Mouse (Mus musculus) limb, embryonic 15.5 days (tissue): Measurements from ENCODE around the gene Psmb2. TPM values are rescaled to one million over a fixed set of nuclear protein-coding genes. Genes with fewer than 3 reads are reported as not detected.

Experiments
- ATAC-seq: fragments of 200-750 bp; cut with Nextera tagmentation; 2 replicates; pipeline ENCODE4 v1.8.0; 2017; ENCODE audit warnings: low read depth, moderate TSS enrichment; ENCODE audit not compliant: insufficient number of reproducible peaks, low FRiP score, low TSS enrichment
- H3K27ac ChIP-seq: fragments of 300-500 bp; sonication (generic); 2 replicates; pipeline ENCODE4 v1.5.1; 2015; ENCODE audit warnings: moderate library complexity, mild to moderate bottlenecking, inconsistent platforms
- H3K27me3 ChIP-seq: fragments of 300-500 bp; sonication (generic); 2 replicates; pipeline ENCODE4 v1.6.1; 2015; ENCODE audit warnings: inconsistent platforms
- H3K36me3 ChIP-seq: fragments of 300-500 bp; sonication (generic); 2 replicates; pipeline ENCODE4 v1.6.1; 2015; ENCODE audit warnings: inconsistent platforms
- H3K4me1 ChIP-seq: fragments of 300-500 bp; sonication (generic); 2 replicates; pipeline ENCODE4 v1.6.1; 2015; ENCODE audit warnings: inconsistent platforms
- H3K4me2 ChIP-seq: fragments of 300-500 bp; sonication (generic); 2 replicates; pipeline ENCODE4 v1.6.1; 2015; ENCODE audit warnings: mild to moderate bottlenecking, inconsistent platforms
- H3K4me3 ChIP-seq: fragments of 300-500 bp; sonication (generic); 2 replicates; pipeline ENCODE4 v1.5.1; 2015; ENCODE audit warnings: mild to moderate bottlenecking, inconsistent platforms
- H3K9ac ChIP-seq: fragments of 300-500 bp; sonication (generic); 2 replicates; pipeline ENCODE4 v1.6.1; 2015; ENCODE audit warnings: inconsistent platforms
- H3K9me3 ChIP-seq: fragments of 300-500 bp; sonication (generic); 2 replicates; pipeline ENCODE4 v1.6.1; 2016; ENCODE audit warnings: inconsistent platforms
- WGBS: fragments of 180-500 bp; shearing (Covaris S2); methylation state at CpG from one replicate; pipeline ENCODE4 v1.1.7; 2015; 5-methylcytosine and 5-hydroxymethylcytosine counted together
- polyA plus RNA-seq: library from polyadenylated mRNA; unstranded; fragments of >200 nt; fragmentation: Nextera tagmentation; extraction: Ambion mirVana; gene quantifications from 2 replicates; pipeline ENCODE4 v1.2.1, GENCODE M21; 2015

Gene Psmb2
- polyA plus RNA-seq, 1 experiment from 2014 or later: 443 TPM

GRCm38 (mm10) chr4:126748381-126748780 lies 71.0 kb downstream of the Psmb2 start:
- H3K36me3 ChIP-seq: peaks cover 63% of the 10 kb centered on the region
- H3K27me3 ChIP-seq: no peaks in the 10 kb centered on the region
- H3K4me1 ChIP-seq: peaks cover 52% of the 10 kb centered on the region
- no peaks in the 10 kb centered on the region for H3K9me3 ChIP-seq
- no peak overlapping the region for H3K4me2 ChIP-seq
- H3K9ac ChIP-seq: no peak overlapping the region
- WGBS: 93% methylated on average over 8 of the region's 8 CpGs
- H3K27ac ChIP-seq: no peak overlapping the region
- no peak overlapping the region for H3K4me3 ChIP-seq
- no peak for ATAC-seq

GRCm38 (mm10) chr4:126749553-126749952 lies 72.1 kb downstream of the Psmb2 start:
- peaks cover 60% of the 10 kb centered on the region for H3K4me1 ChIP-seq

GRCm38 (mm10) chr4:126750046-126750683 lies 72.7 kb downstream of the Psmb2 start:
- Histone ChIP-seq H3K4me1 (peaks cover 65% of the 10 kb centered on the region), H3K4me2 (peak overlapping the region; percentile 26; the same call in 1 of the 2 replicates), H3K4me3 (0 out of 2 replicates have a peak overlapping the region, but pooled peaks have one; percentile 7), H3K27ac (peak overlapping the region; percentile 47; the same call in 1 of the 2 replicates), H3K36me3 (peaks cover 49% of the 10 kb centered on the region), H3K9ac (no peak overlapping the region), H3K9me3 (no peaks in the 10 kb centered on the region), H3K27me3 (no peaks in the 10 kb centered on the region)
- ATAC-seq: no peak
- WGBS: 73% methylated on average over 26 of the region's 26 CpGs

More at GRCm38 (mm10) chr4:126749553-126749952, 72.1 kb downstream of the Psmb2 start:
- H3K9ac ChIP-seq: no peak overlapping the region
- peak overlapping the region; percentile 47; the same call in 1 of the 2 replicates for H3K27ac ChIP-seq
- H3K4me3 ChIP-seq: 0 out of 2 replicates have a peak overlapping the region, but pooled peaks have one; percentile 7
- peak overlapping the region; percentile 26; the same call in 1 of the 2 replicates for H3K4me2 ChIP-seq
- H3K9me3 ChIP-seq: no peaks in the 10 kb centered on the region
- WGBS: 83% methylated on average over 10 of the region's 11 CpGs
- H3K36me3 ChIP-seq: peaks cover 55% of the 10 kb centered on the region
- H3K27me3 ChIP-seq: no peaks in the 10 kb centered on the region
- ATAC-seq: no peak

GRCm38 (mm10) chr4:126750863-126751555 lies 73.6 kb downstream of the Psmb2 start:
- Histone ChIP-seq H3K4me3 (no peak overlapping the region), H3K4me1 (peaks cover 61% of the 10 kb centered on the region)
- ATAC-seq: no peak

GRCm38 (mm10) chr4:126751556-126752023 lies 74.2 kb downstream of the Psmb2 start:
- peak overlapping the region; percentile 92 for H3K4me3 ChIP-seq
- H3K4me2 ChIP-seq: peak overlapping the region; percentile 95
- WGBS: 52% methylated on average over 10 of the region's 10 CpGs
- no peaks in the 10 kb centered on the region for H3K9me3 ChIP-seq
- peaks cover 58% of the 10 kb centered on the region for H3K4me1 ChIP-seq
- no peak overlapping the region for H3K27ac ChIP-seq
- H3K27me3 ChIP-seq: no peaks in the 10 kb centered on the region
- peaks cover 36% of the 10 kb centered on the region for H3K36me3 ChIP-seq
- no peak for ATAC-seq
- H3K9ac ChIP-seq: no peak overlapping the region

More at GRCm38 (mm10) chr4:126750863-126751555, 73.6 kb downstream of the Psmb2 start:
- 76% methylated on average over 8 of the region's 8 CpGs for WGBS
- no peaks in the 10 kb centered on the region for H3K27me3 ChIP-seq
- peaks cover 42% of the 10 kb centered on the region for H3K36me3 ChIP-seq
- H3K4me2 ChIP-seq: peak overlapping the region; percentile 95; the same call in 1 of the 2 replicates
- no peak overlapping the region for H3K27ac ChIP-seq
- H3K9me3 ChIP-seq: no peaks in the 10 kb centered on the region
- H3K9ac ChIP-seq: no peak overlapping the region

- H3K4me2 ChIP-seq: peak overlapping the region; percentile 95
- H3K9me3 ChIP-seq: no peaks in the 10 kb centered on the region
- H3K27ac ChIP-seq: no peak overlapping the region
- WGBS: 6% methylated on average over 13 of the region's 13 CpGs
- H3K4me1 ChIP-seq: peaks cover 56% of the 10 kb centered on the region
- peak overlapping the region; percentile 85; the same call in 1 of the 2 replicates for H3K9ac ChIP-seq
- H3K4me3 ChIP-seq: peak overlapping the region; percentile 92
- ATAC-seq: no peak
- H3K27me3 ChIP-seq: no peaks in the 10 kb centered on the region
- H3K36me3 ChIP-seq: peaks cover 31% of the 10 kb centered on the region
These were observed 74.7 kb downstream of the Psmb2 start for GRCm38 (mm10) chr4:126752024-126752607.

- H3K27me3 ChIP-seq: no peaks in the 10 kb centered on the region
- ATAC-seq: no peak
- H3K9me3 ChIP-seq: no peaks in the 10 kb centered on the region
- H3K4me1 ChIP-seq: peaks cover 56% of the 10 kb centered on the region
- peak overlapping the region; percentile 85 for H3K9ac ChIP-seq
- WGBS: under 1% methylated on average over 23 of the region's 23 CpGs
- H3K4me3 ChIP-seq: peak overlapping the region; percentile 92
- peak overlapping the region; percentile 95 for H3K4me2 ChIP-seq
- H3K36me3 ChIP-seq: peaks cover 29% of the 10 kb centered on the region
- no peak overlapping the region; the same call in 1 of the 2 replicates for H3K27ac ChIP-seq
These were observed 75.2 kb downstream of the Psmb2 start for GRCm38 (mm10) chr4:126752608-126753141.

GRCm38 (mm10) chr4:126753268-126754230 lies 76.1 kb downstream of the Psmb2 start, which contains the start of the genes Ncdn and AU040320:
Gene Ncdn (minus strand): TSS chr4:126753438.
Gene AU040320 (plus strand): TSS chr4:126753544.
- peak within 1 kb of the TSS; percentile 95 for H3K4me2 ChIP-seq

GRCm38 (mm10) chr4:126754231-126754611 lies 76.8 kb downstream of the Psmb2 start:
- Histone ChIP-seq H3K4me2 (peak overlapping the region; percentile 95), H3K27ac (peak overlapping the region; percentile 96), H3K4me3 (peak overlapping the region; percentile 92), H3K36me3 (peaks cover 22% of the 10 kb centered on the region), H3K9me3 (no peaks in the 10 kb centered on the region), H3K27me3 (no peaks in the 10 kb centered on the region), H3K4me1 (peaks cover 47% of the 10 kb centered on the region), H3K9ac (peak overlapping the region; percentile 85)
- ATAC-seq: no peak; the same call in 1 of the 2 replicates
- 2% methylated on average over 12 of the region's 12 CpGs for WGBS

More at GRCm38 (mm10) chr4:126753268-126754230, 76.1 kb downstream of the Psmb2 start, which contains the start of the genes Ncdn and AU040320:
- peaks cover 54% of the 10 kb centered on the region for H3K4me1 ChIP-seq
- no peaks in the 10 kb centered on the region for H3K27me3 ChIP-seq
- peak within 1 kb of the TSS; percentile 85 for H3K9ac ChIP-seq
- ATAC-seq: peak; percentile 98
- peak within 1 kb of the TSS; percentile 96 for H3K27ac ChIP-seq
- peak within 1 kb of the TSS; percentile 92 for H3K4me3 ChIP-seq
- no peaks in the 10 kb centered on the region for H3K9me3 ChIP-seq
- WGBS: under 1% methylated on average over 70 of the region's 71 CpGs
- peaks cover 29% of the 10 kb centered on the region for H3K36me3 ChIP-seq

- Histone ChIP-seq H3K9ac (no peak overlapping the region), H3K4me2 (peak overlapping the region; percentile 95), H3K9me3 (no peaks in the 10 kb centered on the region), H3K27me3 (no peaks in the 10 kb centered on the region), H3K36me3 (peaks cover 22% of the 10 kb centered on the region), H3K27ac (no peak overlapping the region), H3K4me3 (peak overlapping the region; percentile 92), H3K4me1 (peaks cover 41% of the 10 kb centered on the region)
- ATAC-seq: no peak
- WGBS: 57% methylated on average over 12 of the region's 12 CpGs
These were observed 77.4 kb downstream of the Psmb2 start for GRCm38 (mm10) chr4:126754736-126755374.
